Mouse (Mus musculus) kidney, postnatal 0 days (tissue): ENCODE results near the gene Etv4. TPM values are rescaled to one million over a fixed set of nuclear protein-coding genes. Genes with fewer than 3 reads are reported as not detected.
A peak's percentile ranks its signal among the peaks of the same experiment; 100 is the strongest.

Source experiments
- ATAC-seq: fragments of 200-750 bp; cut with Nextera tagmentation; replicated peaks from 2 replicates; pipeline ENCODE4 v1.8.0; 2017; ENCODE audit warnings: low read depth, moderate number of reproducible peaks, moderate TSS enrichment, moderate library complexity; ENCODE audit not compliant: low FRiP score
- DNase-seq: peaks from one replicate; pipeline ENCODE4 v3.0.0-alpha.2; 2016; ENCODE audit warnings: low spot score
- H3K27ac ChIP-seq: fragments of 300-500 bp; sonication (generic); 2 replicates; pipeline ENCODE4 v1.5.1; 2014; ENCODE audit warnings: mild to moderate bottlenecking
- H3K27me3 ChIP-seq: fragments of 300-500 bp; sonication (generic); 2 replicates; pipeline ENCODE4 v1.6.1; 2014; ENCODE audit warnings: low read length, mixed read lengths; ENCODE audit not compliant: insufficient read depth
- H3K36me3 ChIP-seq: fragments of 300-500 bp; sonication (generic); 2 replicates; pipeline ENCODE4 v1.6.1; 2014; ENCODE audit warnings: low read length, mixed read lengths; ENCODE audit not compliant: insufficient read depth
- H3K4me1 ChIP-seq: fragments of 300-500 bp; sonication (generic); replicated peaks from 2 replicates; pipeline ENCODE4 v1.6.1; 2014; ENCODE audit warnings: antibody characterized with exemption, low read length, mixed read lengths; ENCODE audit not compliant: insufficient read depth
- H3K4me2 ChIP-seq: fragments of 300-500 bp; sonication (generic); 2 replicates; pipeline ENCODE4 v1.6.1; 2014; ENCODE audit warnings: mild to moderate bottlenecking, low read length, moderate library complexity, mixed read lengths
- H3K4me3 ChIP-seq: fragments of 300-500 bp; sonication (generic); replicated peaks from 2 replicates; pipeline ENCODE4 v1.5.1; 2014; ENCODE audit warnings: low read depth, low read length
- H3K9ac ChIP-seq: fragments of 300-500 bp; sonication (generic); 2 replicates; pipeline ENCODE4 v1.6.1; 2014; ENCODE audit warnings: low read depth, low read length
- H3K9me3 ChIP-seq: fragments of 300-500 bp; sonication (generic); replicated peaks from 2 replicates; pipeline ENCODE4 v1.6.1; 2016; ENCODE audit warnings: low read length, inconsistent platforms, mixed read lengths
- CTCF ChIP-seq: IDR thresholded peaks from 2 replicates; pipeline ENCODE4 v1.5.1; 2016; ENCODE audit warnings: antibody characterized with exemption, low read depth, mild to moderate bottlenecking, moderate library complexity
- WGBS: fragments of 180-500 bp; shearing (Covaris S2); extraction: QIAGEN DNeasy Blood & Tissue Kit; methylation state at CpG from one replicate; pipeline ENCODE4 v1.1.7; 2014; 5-methylcytosine and 5-hydroxymethylcytosine counted together
- polyA plus RNA-seq: library from polyadenylated mRNA; unstranded; fragments of >200 nt; fragmentation: Nextera tagmentation; extraction: Ambion mirVana; gene quantifications from 2 replicates; pipeline ENCODE4 v1.2.1, GENCODE M21; 2015

Gene Etv4
- polyA plus RNA-seq, 1 experiment from 2014 or later = 42.6 TPM

- TF ChIP-seq CTCF = no peak
- Histone ChIP-seq H3K4me2 (no peak overlapping the region), H3K9ac (no peak overlapping the region), H3K27ac (no peak overlapping the region), H3K4me3 (no peak overlapping the region), H3K27me3 (no peaks in the 10 kb centered on the region), H3K36me3 (no peaks in the 10 kb centered on the region), H3K9me3 (no peaks in the 10 kb centered on the region), H3K4me1 (peaks cover 6% of the 10 kb centered on the region; the same call in 1 of the 2 replicates)
- DNase-seq (no peak), ATAC-seq (no peak)
- 69% methylated on average over 2 of the region's 2 CpGs for WGBS
These were observed 12.2 kb upstream of the Etv4 start for GRCm38 (mm10) chr11:101797355-101797754.

- DNase-seq = peak; percentile 89
These were observed 5.8 kb upstream of the Etv4 start for GRCm38 (mm10) chr11:101790811-101791526.

DNA sequence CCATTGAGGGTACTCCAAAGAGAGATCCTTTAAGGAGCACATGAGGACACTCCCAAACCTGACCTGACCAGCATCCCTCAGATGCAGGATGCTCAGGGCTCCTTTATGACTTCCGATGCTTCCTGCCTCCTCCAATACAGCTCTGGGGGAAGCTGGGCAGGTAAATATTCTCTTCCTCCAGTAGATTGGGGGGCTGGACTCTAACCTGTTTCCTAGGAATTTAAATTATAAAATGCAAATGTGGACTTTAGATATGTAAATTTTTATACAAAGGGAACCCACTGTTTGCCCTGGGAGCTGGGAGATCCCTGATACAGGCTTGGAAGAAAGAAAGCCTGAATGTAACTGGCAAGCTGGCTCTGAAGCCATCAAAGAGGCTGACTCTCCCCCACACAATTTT lies 2.3 kb upstream of the Etv4 start:
- Histone ChIP-seq H3K36me3 (no peaks in the 10 kb centered on the region), H3K27me3 (peaks cover 21% of the 10 kb centered on the region), H3K4me1 (peaks cover 32% of the 10 kb centered on the region), H3K9me3 (no peaks in the 10 kb centered on the region), H3K9ac (no peak overlapping the region), H3K27ac (no peak overlapping the region), H3K4me3 (no peak overlapping the region), H3K4me2 (no peak overlapping the region)
- ATAC-seq (no peak), DNase-seq (no peak)
- 89% methylated on average over 1 of the region's 1 CpGs for WGBS
- TF ChIP-seq CTCF = no peak

More at GRCm38 (mm10) chr11:101790811-101791526, 5.8 kb upstream of the Etv4 start:
- no peak for TF ChIP-seq CTCF
- WGBS = 16% methylated on average over 19 of the region's 19 CpGs
- no peak overlapping the region for H3K9ac ChIP-seq
- no peaks in the 10 kb centered on the region for H3K36me3 ChIP-seq
- peak overlapping the region; percentile 11; the same call in 1 of the 2 replicates for H3K4me3 ChIP-seq
- H3K4me1 ChIP-seq = peaks cover 20% of the 10 kb centered on the region
- no peaks in the 10 kb centered on the region for H3K9me3 ChIP-seq
- peaks cover 16% of the 10 kb centered on the region for H3K27me3 ChIP-seq
- ATAC-seq = no peak; the same call in 1 of the 2 replicates
- H3K27ac ChIP-seq = peak overlapping the region; percentile 54; the same call in 1 of the 2 replicates
- peak overlapping the region; percentile 40 for H3K4me2 ChIP-seq

GRCm38 (mm10) chr11:101786651-101787050 lies 1.5 kb upstream of the Etv4 start:
- Histone ChIP-seq H3K36me3 (no peaks in the 10 kb centered on the region), H3K27me3 (peaks cover 21% of the 10 kb centered on the region), H3K4me3 (no peak overlapping the region), H3K9me3 (no peaks in the 10 kb centered on the region), H3K4me2 (no peak overlapping the region), H3K27ac (peak overlapping the region; percentile 25; the same call in 1 of the 2 replicates), H3K9ac (no peak overlapping the region), H3K4me1 (peaks cover 29% of the 10 kb centered on the region)
- WGBS = 52% methylated on average over 7 of the region's 7 CpGs
- no peak for ATAC-seq
- DNase-seq = no peak
- no peak for TF ChIP-seq CTCF

GRCm38 (mm10) chr11:101785852-101786205 lies 658 bp upstream of the Etv4 start:
- H3K4me1 ChIP-seq = peaks cover 22% of the 10 kb centered on the region
- H3K27ac ChIP-seq = 0 out of 2 replicates have a peak overlapping the region, but pooled peaks have one; percentile 19
- H3K9ac ChIP-seq = no peak overlapping the region
- WGBS = 11% methylated on average over 7 of the region's 7 CpGs
- H3K36me3 ChIP-seq = no peaks in the 10 kb centered on the region
- H3K4me2 ChIP-seq = peak overlapping the region; percentile 94
- H3K4me3 ChIP-seq = peak overlapping the region; percentile 31
- TF ChIP-seq CTCF = no peak
- no peak for ATAC-seq
- H3K9me3 ChIP-seq = no peaks in the 10 kb centered on the region
- DNase-seq = no peak
- H3K27me3 ChIP-seq = peaks cover 21% of the 10 kb centered on the region

GRCm38 (mm10) chr11:101784488-101785142 lies 556 bp downstream of the Etv4 start:
- no peaks in the 10 kb centered on the region for H3K9me3 ChIP-seq
- under 1% methylated on average over 59 of the region's 67 CpGs for WGBS
- H3K9ac ChIP-seq = peak overlapping the region; percentile 65
- ATAC-seq = peak; percentile 55
- H3K36me3 ChIP-seq = no peaks in the 10 kb centered on the region
- DNase-seq = peak; percentile 68
- H3K27ac ChIP-seq = peak overlapping the region; percentile 70
- H3K27me3 ChIP-seq = peaks cover 21% of the 10 kb centered on the region
- H3K4me3 ChIP-seq = peak overlapping the region; percentile 53
- H3K4me2 ChIP-seq = peak overlapping the region; percentile 94
- peaks cover 14% of the 10 kb centered on the region; the same call in 1 of the 2 replicates for H3K4me1 ChIP-seq
- no peak for TF ChIP-seq CTCF
